Mouse (Mus musculus): ENCODE results near the gene Ankrd11. TPM values are rescaled to one million over a fixed set of nuclear protein-coding genes. Genes with fewer than 3 reads are reported as not detected.

Ankrd11 gene
- polyA plus RNA-seq, 1 experiment from 2014 or later: 63.3 TPM

Other genes with a start within 250 kb of the Ankrd11 start
- gene Cdh15, start 194.3 kb downstream of the Ankrd11 start, polyA plus RNA-seq (2014; fragmentation: Nextera tagmentation; extraction: Ambion mirVana): 0.05 and 0.19 TPM in 2 replicates
- gene Spg7, start 20.7 kb upstream of the Ankrd11 start, polyA plus RNA-seq (2014; fragmentation: Nextera tagmentation; extraction: Ambion mirVana): 64.5 and 64.7 TPM in 2 replicates
- gene Rpl13, start 60.1 kb upstream of the Ankrd11 start, polyA plus RNA-seq (2014; fragmentation: Nextera tagmentation; extraction: Ambion mirVana): 1,025 and 1,098 TPM in 2 replicates
- 0.08 and 0.14 TPM in 2 replicates for gene Cpne7, start 75.1 kb upstream of the Ankrd11 start, polyA plus RNA-seq (2014; fragmentation: Nextera tagmentation; extraction: Ambion mirVana)
- gene Sult5a1, start 116.0 kb upstream of the Ankrd11 start, polyA plus RNA-seq (2014; fragmentation: Nextera tagmentation; extraction: Ambion mirVana): 4.3 and 6.0 TPM in 2 replicates
- gene Dpep1, start 144.0 kb upstream of the Ankrd11 start, polyA plus RNA-seq (2014; fragmentation: Nextera tagmentation; extraction: Ambion mirVana): 4.0 and 4.2 TPM in 2 replicates
- gene Chmp1a, start 170.5 kb upstream of the Ankrd11 start, polyA plus RNA-seq (2014; fragmentation: Nextera tagmentation; extraction: Ambion mirVana): 71.2 and 77.7 TPM in 2 replicates
- 3.7 TPM in 2 replicates for gene Spata33, start 170.6 kb upstream of the Ankrd11 start, polyA plus RNA-seq (2014; fragmentation: Nextera tagmentation; extraction: Ambion mirVana)
- gene Cdk10, start 182.6 kb upstream of the Ankrd11 start, polyA plus RNA-seq (2014; fragmentation: Nextera tagmentation; extraction: Ambion mirVana): 17.1 and 20.7 TPM in 2 replicates
- gene Spata2l, start 194.0 kb upstream of the Ankrd11 start, polyA plus RNA-seq (2014; fragmentation: Nextera tagmentation; extraction: Ambion mirVana): 1.9 and 2.8 TPM in 2 replicates
- gene Zfp276, start 211.9 kb upstream of the Ankrd11 start, polyA plus RNA-seq (2014; fragmentation: Nextera tagmentation; extraction: Ambion mirVana): 13.0 and 15.5 TPM in 2 replicates
- 20.5 and 21.1 TPM in 2 replicates for gene Vps9d1, start 212.1 kb upstream of the Ankrd11 start, polyA plus RNA-seq (2014; fragmentation: Nextera tagmentation; extraction: Ambion mirVana)

Measured in heart, embryonic 14.5 days (tissue).